Mouse (Mus musculus) telencephalon, adult 2 months (tissue): ENCODE results near the gene Zmynd8.

Source experiments
- DNase-seq: peaks from one replicate; pipeline ENCODE4 v3.0.0-alpha.2; 2011; ENCODE audit warnings: low read depth, low spot score

The Zmynd8 gene

GRCm38 (mm10) chr2:165899474-165899873 lies 658 bp upstream of the Zmynd8 start:
- no peak for DNase-seq

GRCm38 (mm10) chr2:165896171-165896570 lies 2.6 kb downstream of the Zmynd8 start:
- no peak for DNase-seq

GRCm38 (mm10) chr2:165895687-165896086 lies 3.1 kb downstream of the Zmynd8 start:
- no peak for DNase-seq

- DNase-seq = no peak
These were observed 4.3 kb downstream of the Zmynd8 start for GRCm38 (mm10) chr2:165894533-165894932.

- no peak for DNase-seq
These were observed 5.6 kb downstream of the Zmynd8 start for GRCm38 (mm10) chr2:165893232-165893631.

- no peak for DNase-seq
These were observed 6.2 kb downstream of the Zmynd8 start for GRCm38 (mm10) chr2:165892626-165893025.

- no peak for DNase-seq
These were observed 8.4 kb downstream of the Zmynd8 start for GRCm38 (mm10) chr2:165890401-165890800.

GRCm38 (mm10) chr2:165889874-165890273 lies 8.9 kb downstream of the Zmynd8 start:
- no peak for DNase-seq

GRCm38 (mm10) chr2:165889266-165889665 lies 9.6 kb downstream of the Zmynd8 start:
- DNase-seq = no peak

GRCm38 (mm10) chr2:165888813-165889221 lies 10.0 kb downstream of the Zmynd8 start:
- no peak for DNase-seq

- no peak for DNase-seq
These were observed 10.4 kb downstream of the Zmynd8 start for GRCm38 (mm10) chr2:165888396-165888795.

- no peak for DNase-seq
These were observed 11.8 kb downstream of the Zmynd8 start for GRCm38 (mm10) chr2:165886857-165887628.

GRCm38 (mm10) chr2:165886482-165886856 lies 12.3 kb downstream of the Zmynd8 start:
- no peak for DNase-seq

- DNase-seq = no peak
These were observed 12.9 kb downstream of the Zmynd8 start for GRCm38 (mm10) chr2:165885951-165886320.

- DNase-seq = peak; percentile 92
These were observed 13.4 kb downstream of the Zmynd8 start for GRCm38 (mm10) chr2:165885225-165885950.

GRCm38 (mm10) chr2:165884577-165885224 lies 14.1 kb downstream of the Zmynd8 start:
- DNase-seq = peak; percentile 92

GRCm38 (mm10) chr2:165883846-165884576 lies 14.8 kb downstream of the Zmynd8 start:
- DNase-seq = peak; percentile 96

GRCm38 (mm10) chr2:165883006-165883405 lies 15.8 kb downstream of the Zmynd8 start:
- DNase-seq = no peak

- no peak for DNase-seq
These were observed 17.0 kb downstream of the Zmynd8 start for GRCm38 (mm10) chr2:165881585-165882431.

GRCm38 (mm10) chr2:165881220-165881584 lies 17.6 kb downstream of the Zmynd8 start:
- DNase-seq = no peak
